8 mouse cellular contexts compared by ENCODE assay signal in genomic region chr4:24496953-24497319, GRCm38 (mm10). TPM values are rescaled to one million over a fixed set of nuclear protein-coding genes. Genes with fewer than 3 reads are reported as not detected.
DNase-seq lines count a peak whose midpoint lies in the region; ATAC-seq and TF ChIP-seq lines count a peak whose summit lies in the region.

No protein-coding gene starts in this region.

- ATAC-seq in lung, embryonic 16.5 days (ENCODE audit: low read depth), result no peak
- no peak for ATAC-seq in limb, embryonic 13.5 days (ENCODE audit: low FRiP score, low read depth)
- no peak for ATAC-seq in stomach, embryonic 14.5 days (ENCODE audit: insufficient number of reproducible peaks, insufficient read depth, low FRiP score, low read depth)

- no peak for TF ChIP-seq CTCF in embryonic fibroblast, embryonic 13.5 days (IDR thresholded peaks at IDR 0.05; ENCODE audit: borderline replicate concordance, insufficient read depth, low read length)

- H3K9ac ChIP-seq in lung, embryonic 16.5 days (ENCODE audit: low read length), result peak overlapping the region; percentile 99
- peak overlapping the region; percentile 97 for H3K9ac ChIP-seq in limb, embryonic 13.5 days
- H3K9ac ChIP-seq in stomach, embryonic 14.5 days (replicated peaks; ENCODE audit: low read depth, low read length), result peak overlapping the region; percentile 88

- H3K4me1 ChIP-seq in lung, embryonic 16.5 days (replicated peaks; ENCODE audit: control insufficient read depth, insufficient read depth, low read length), result no peaks in the 10 kb centered on the region; the same call in 1 of the 2 replicates
- H3K4me1 ChIP-seq in embryonic fibroblast, embryonic 13.5 days (ENCODE audit: control insufficient read depth, insufficient read depth, low read length), result no peaks in the 10 kb centered on the region
- H3K4me1 ChIP-seq in limb, embryonic 13.5 days, result peaks cover 7% of the 10 kb centered on the region; the same call in 1 of the 2 replicates
- no peaks in the 10 kb centered on the region for H3K4me1 ChIP-seq in stomach, embryonic 14.5 days (ENCODE audit: control insufficient read depth, insufficient read depth, low read length)

- H3K4me2 ChIP-seq in lung, embryonic 16.5 days (ENCODE audit: low read depth, low read length), result peak overlapping the region; percentile 78
- H3K4me2 ChIP-seq in limb, embryonic 13.5 days (replicated peaks), result peak overlapping the region; percentile 80
- peak overlapping the region; percentile 68 for H3K4me2 ChIP-seq in stomach, embryonic 14.5 days (replicated peaks; ENCODE audit: low read depth, low read length)

- H3K9me3 ChIP-seq in lung, embryonic 16.5 days (ENCODE audit: control insufficient read depth, low read length), result no peaks in the 10 kb centered on the region
- no peaks in the 10 kb centered on the region for H3K9me3 ChIP-seq in limb, embryonic 13.5 days
- no peaks in the 10 kb centered on the region for H3K9me3 ChIP-seq in stomach, embryonic 14.5 days (ENCODE audit: control insufficient read depth, low read depth, low read length)

- H3K36me3 ChIP-seq in lung, embryonic 16.5 days (ENCODE audit: control insufficient read depth, insufficient read depth, low read length), result no peaks in the 10 kb centered on the region
- peaks cover 9% of the 10 kb centered on the region for H3K36me3 ChIP-seq in limb, embryonic 13.5 days
- H3K36me3 ChIP-seq in stomach, embryonic 14.5 days (ENCODE audit: control insufficient read depth, insufficient read depth, low read length), result no peaks in the 10 kb centered on the region

- WGBS in lung, embryonic 16.5 days, result under 1% methylated on average over 7 of the region's 7 CpGs
- WGBS in limb, embryonic 13.5 days, result under 1% methylated on average over 7 of the region's 7 CpGs
- WGBS in stomach, embryonic 14.5 days, result 0% methylated on average over 7 of the region's 7 CpGs

- no peak for DNase-seq in lung, postnatal 14 days
- no peak for DNase-seq in frontal cortex, postnatal 14 days (ENCODE audit: low spot score in 2 of 2)
- DNase-seq in gastrocnemius, postnatal 14 days, result no peak
- no peak for DNase-seq in frontal cortex, postnatal 25 days (ENCODE audit: low spot score in 2 of 2)

- H3K27ac ChIP-seq in lung, embryonic 16.5 days (ENCODE audit: low read length), result peak overlapping the region; percentile 63
- no peak overlapping the region for H3K27ac ChIP-seq in embryonic fibroblast, embryonic 13.5 days (ENCODE audit: insufficient read depth, low read length)
- H3K27ac ChIP-seq in limb, embryonic 13.5 days, result peak overlapping the region; percentile 99; the same call in 1 of the 2 replicates
- H3K27ac ChIP-seq in stomach, embryonic 14.5 days (ENCODE audit: low read length), result peak overlapping the region; percentile 99; the same call in 1 of the 2 replicates

- peak overlapping the region; percentile 93 for H3K4me3 ChIP-seq in lung, embryonic 16.5 days (ENCODE audit: low read length)
- H3K4me3 ChIP-seq in embryonic fibroblast, embryonic 13.5 days (ENCODE audit: insufficient read depth, low read length), result peak overlapping the region; percentile 94
- H3K4me3 ChIP-seq in limb, embryonic 13.5 days, result peak overlapping the region; percentile 88
- peak overlapping the region; percentile 87 for H3K4me3 ChIP-seq in stomach, embryonic 14.5 days (ENCODE audit: low read depth, low read length)

- H3K27me3 ChIP-seq in lung, embryonic 16.5 days (ENCODE audit: control insufficient read depth, insufficient read depth, low read depth, low read length), result no peaks in the 10 kb centered on the region
- H3K27me3 ChIP-seq in limb, embryonic 13.5 days, result no peaks in the 10 kb centered on the region
- H3K27me3 ChIP-seq in stomach, embryonic 14.5 days (ENCODE audit: control insufficient read depth, insufficient read depth, low read length), result no peaks in the 10 kb centered on the region

- intact Hi-C loops in gastrocnemius, postnatal 14 days (cut with DNase I; ENCODE audit: low total_unique reads), result no loop called here

- no peak for TF ChIP-seq POLR2A in embryonic fibroblast, embryonic 13.5 days (IDR thresholded peaks at IDR 0.05; ENCODE audit: low read depth, low read length)

RNA-seq across cellular contexts. Expression of gene Mms22l, which starts 0.7 kb away (rescaled TPM):
- polyA plus RNA-seq in lung, embryonic 16.5 days (2015; fragmentation: Nextera tagmentation; extraction: Ambion mirVana), result 24.9 and 25.4 TPM in 2 replicates
- polyA plus RNA-seq in embryonic fibroblast, embryonic 13.5 days (2011; ENCODE audit: insufficient read length, low read depth, missing spikeins), result 20.2 and 24.7 TPM in 2 replicates
- 27.8 and 30.9 TPM in 2 replicates for polyA plus RNA-seq in limb, embryonic 13.5 days (2015; fragmentation: Nextera tagmentation; extraction: Ambion mirVana)
- 30.6 and 32.2 TPM in 2 replicates for polyA plus RNA-seq in stomach, embryonic 14.5 days (2014; fragmentation: Nextera tagmentation; extraction: Ambion mirVana)
- total RNA-seq in gastrocnemius, postnatal 14 days (2021), result 1 to 10 TPM; 1.3 to 2.1 TPM
